Mouse (Mus musculus) neural tube, embryonic 11.5 days (tissue): ENCODE data around the gene Gm21310. TPM values are rescaled to one million over a fixed set of nuclear protein-coding genes. Genes with fewer than 3 reads are reported as not detected.
"Not testable (repeated sequence)": the region's sequence is repeated elsewhere in the genome, so short reads cannot be mapped to it uniquely, and the experiment has no call there.

Source experiments
- ATAC-seq: fragments of 200-750 bp; cut with Nextera tagmentation; 2 replicates; pipeline ENCODE4 v1.8.0; 2017; ENCODE audit warnings: moderate number of reproducible peaks, mild to moderate bottlenecking, moderate TSS enrichment, moderate library complexity; ENCODE audit not compliant: insufficient read depth, low FRiP score, low TSS enrichment
- DNase-seq: peaks from one replicate; pipeline ENCODE4 v3.0.0-alpha.2; 2015; ENCODE audit warnings: low spot score
- H3K27ac ChIP-seq: fragments of 300-500 bp; sonication (generic); 2 replicates; pipeline ENCODE4 v1.5.1; 2014; ENCODE audit warnings: low read depth, mild to moderate bottlenecking, low read length
- H3K27me3 ChIP-seq: fragments of 300-500 bp; sonication (generic); 2 replicates; pipeline ENCODE4 v1.6.1; 2014; ENCODE audit warnings: mild to moderate bottlenecking, low read length, mixed read lengths; ENCODE audit not compliant: control insufficient read depth, insufficient read depth
- H3K36me3 ChIP-seq: fragments of 300-500 bp; sonication (generic); 2 replicates; pipeline ENCODE4 v1.6.1; 2014; ENCODE audit warnings: mild to moderate bottlenecking, low read length, moderate library complexity, mixed read lengths; ENCODE audit not compliant: control insufficient read depth, insufficient read depth
- H3K4me1 ChIP-seq: fragments of 300-500 bp; sonication (generic); 2 replicates; pipeline ENCODE4 v1.6.1; 2014; ENCODE audit warnings: low read length, mixed read lengths; ENCODE audit not compliant: control insufficient read depth, insufficient read depth
- H3K4me2 ChIP-seq: fragments of 300-500 bp; sonication (generic); 2 replicates; pipeline ENCODE4 v1.6.1; 2014; ENCODE audit warnings: low read depth, mild to moderate bottlenecking, moderate library complexity
- H3K4me3 ChIP-seq: fragments of 300-500 bp; sonication (generic); 2 replicates; pipeline ENCODE4 v1.5.1; 2014; ENCODE audit warnings: low read depth, low read length
- H3K9ac ChIP-seq: fragments of 300-500 bp; sonication (generic); 2 replicates; pipeline ENCODE4 v1.6.1; 2014; ENCODE audit warnings: mild to moderate bottlenecking, low read length
- H3K9me3 ChIP-seq: fragments of 300-500 bp; sonication (generic); 2 replicates; pipeline ENCODE4 v1.6.1; 2016; ENCODE audit warnings: low read length; ENCODE audit not compliant: control insufficient read depth
- polyA plus RNA-seq: library from polyadenylated mRNA; unstranded; fragments of >200 nt; fragmentation: Nextera tagmentation; extraction: Ambion mirVana; gene quantifications from 2 replicates; pipeline ENCODE4 v1.2.1, GENCODE M21; 2014

Gene Gm21310
- not detected in 2 replicates for polyA plus RNA-seq

GRCm38 (mm10) chrY:10147083-10147482 lies at the start of gene Gm21310:
Gm21310 (minus strand) TSS chrY:10147183.
- not testable (repeated sequence) for H3K9me3 ChIP-seq, H3K4me3 ChIP-seq, ATAC-seq, H3K27ac ChIP-seq, DNase-seq, H3K4me1 ChIP-seq, H3K9ac ChIP-seq, H3K36me3 ChIP-seq, H3K4me2 ChIP-seq, H3K27me3 ChIP-seq

Other genes with a start within 250 kb of the Gm21310 start
- not detected in 2 replicates for gene Gm20834, start 177.4 kb upstream of the Gm21310 start, polyA plus RNA-seq